Mouse (Mus musculus) testis, postnatal 10 days (tissue): ENCODE measurements around the gene Fam43a.
A peak's percentile ranks its signal among the peaks of the same experiment; 100 is the strongest.

Experiments
- DNase-seq: peaks from one replicate; pipeline ENCODE4 v3.0.0; 2021; ENCODE audit warnings: low spot score

The Fam43a gene

DNA sequence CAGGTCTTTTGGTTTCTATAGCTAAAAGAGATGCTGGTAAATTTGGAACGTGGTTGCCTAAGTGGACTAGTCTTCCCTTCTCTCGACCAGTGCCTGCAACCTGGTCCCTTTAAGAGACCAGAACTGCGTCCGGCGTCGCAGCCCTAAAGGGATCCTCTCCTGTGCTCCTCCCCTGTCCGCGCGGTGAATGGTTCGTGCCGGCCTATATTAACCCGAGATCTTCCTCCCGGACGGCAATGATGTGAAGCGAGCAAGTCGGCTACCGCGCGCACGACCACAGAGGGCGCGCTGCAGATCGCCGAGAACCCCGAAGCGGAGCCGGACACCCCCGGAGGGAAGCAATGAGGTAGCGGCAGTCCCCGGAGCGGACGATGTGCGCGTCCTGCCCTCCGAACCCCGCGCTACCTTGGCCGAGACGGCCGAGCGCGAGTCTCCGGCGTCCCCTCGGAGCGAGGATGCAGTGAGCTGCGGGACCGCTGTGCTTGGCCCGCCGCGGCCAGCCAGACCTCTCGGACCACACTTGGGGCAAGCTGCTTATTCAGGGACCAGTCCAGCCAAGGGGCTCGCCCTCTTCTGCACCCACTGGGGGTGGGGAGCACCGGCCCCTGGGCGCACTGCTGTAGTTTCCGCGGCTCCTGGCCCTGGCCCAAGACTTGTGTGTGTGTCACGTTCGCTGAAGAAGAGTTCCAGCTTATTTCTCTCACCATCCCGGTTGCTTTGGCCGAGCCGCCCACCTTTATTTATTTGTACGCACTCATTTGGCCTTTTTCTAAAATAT is at the start of gene Fam43a:
Gene Fam43a (plus strand): TSS at position 233 of the 778 bp plus-strand sequence.
- DNase-seq: peak; percentile 81

DNA sequence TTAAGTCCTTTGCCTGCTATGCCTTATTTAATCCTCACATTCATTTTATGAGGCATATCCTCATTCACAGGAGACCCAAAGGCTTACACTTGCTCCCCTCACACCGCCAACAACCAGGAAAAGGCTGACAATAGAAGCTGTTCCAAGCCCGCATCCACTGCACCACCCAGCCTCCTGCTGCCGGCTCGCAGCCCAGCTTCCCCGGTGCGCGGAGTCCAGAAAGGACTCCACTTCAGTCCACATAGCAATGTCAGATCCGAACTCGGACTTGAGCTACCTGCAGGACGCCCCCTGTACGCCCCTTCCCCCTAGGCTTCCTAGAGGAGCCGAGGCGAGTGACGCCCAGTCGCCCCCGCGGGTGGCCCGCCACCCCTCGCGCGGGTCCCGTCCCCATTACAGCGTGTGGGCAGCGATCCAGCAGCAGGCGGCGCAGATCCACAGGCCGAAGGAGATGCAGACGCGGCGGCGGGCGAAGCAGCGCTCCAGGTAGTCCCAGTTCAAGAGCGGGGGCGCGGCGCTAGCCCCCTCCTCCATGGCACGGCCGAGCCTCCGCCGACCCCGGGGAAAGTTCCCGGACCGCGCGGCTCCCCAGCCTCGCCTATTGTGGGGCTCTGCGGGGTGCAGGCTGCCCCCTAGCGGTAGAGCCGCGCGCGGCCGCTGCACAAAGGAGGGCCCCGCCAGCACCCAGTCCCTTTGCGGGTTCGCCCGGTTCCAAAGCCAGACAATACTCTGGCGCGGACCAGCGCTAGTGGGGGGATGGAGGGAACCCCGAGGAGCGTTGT is 49.4 kb upstream of the Fam43a start:
- DNase-seq: peak; percentile 87

DNA sequence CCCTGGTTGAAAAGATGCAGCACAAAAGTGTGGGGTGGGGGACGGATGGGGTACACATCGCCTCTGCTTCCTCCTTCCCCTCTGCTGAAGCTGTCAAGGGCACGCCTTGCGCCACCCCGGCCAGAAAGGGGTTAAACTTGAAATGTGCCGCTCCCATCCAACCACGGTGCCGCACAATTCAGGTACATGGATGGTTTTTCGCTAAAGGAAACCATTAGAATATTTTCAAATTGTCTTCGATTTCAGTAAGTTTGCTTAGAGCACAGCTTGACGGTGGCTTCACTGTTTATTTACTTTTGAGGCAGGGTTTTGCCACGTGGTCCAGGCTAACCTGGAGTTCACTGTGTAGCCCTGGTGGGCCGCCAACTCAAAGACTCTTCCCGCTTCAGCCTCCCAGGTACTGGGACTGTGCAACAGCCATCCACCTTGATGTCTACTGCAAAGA is 48.8 kb upstream of the Fam43a start, which contains the start of gene Tmem44:
Gene Tmem44 (minus strand): TSS at position 95 of the 445 bp plus-strand sequence.
- no peak for DNase-seq

DNA sequence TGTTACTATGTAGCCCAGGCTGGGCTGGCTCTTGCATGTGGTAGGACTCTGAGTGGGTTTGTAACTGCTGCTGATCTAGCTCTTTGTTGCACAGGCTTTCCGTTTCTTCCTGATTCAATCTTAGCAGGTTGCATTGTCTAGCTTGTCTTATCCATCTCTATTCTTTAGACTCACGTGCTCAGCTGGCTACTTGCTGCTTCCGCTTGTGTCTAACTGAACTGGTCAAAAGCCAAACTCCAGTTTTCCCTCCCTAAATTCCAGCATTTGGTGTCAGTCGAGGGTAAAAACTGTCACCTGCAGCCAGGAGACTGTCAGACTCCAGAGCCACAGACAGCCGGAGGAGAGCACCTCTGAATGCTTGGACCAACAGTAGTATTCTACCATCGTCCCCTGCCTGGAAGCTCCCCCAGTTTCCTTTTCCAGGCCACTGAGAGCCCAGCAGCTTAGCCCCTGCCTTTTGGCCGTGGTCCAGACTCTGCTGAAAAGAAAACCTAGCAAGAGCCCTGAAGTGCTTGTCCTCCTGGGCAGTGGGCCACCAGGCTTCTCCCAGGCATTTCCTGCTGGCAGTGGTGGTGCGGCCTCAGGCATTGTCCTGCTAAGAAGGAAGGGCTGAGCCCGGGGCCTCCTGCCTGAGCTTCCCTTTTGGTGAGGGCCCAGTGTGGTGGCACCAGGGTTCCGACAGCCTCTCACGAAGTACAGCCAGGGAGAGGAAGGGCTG is 46.7 kb upstream of the Fam43a start:
- peak; percentile 80 for DNase-seq

DNA sequence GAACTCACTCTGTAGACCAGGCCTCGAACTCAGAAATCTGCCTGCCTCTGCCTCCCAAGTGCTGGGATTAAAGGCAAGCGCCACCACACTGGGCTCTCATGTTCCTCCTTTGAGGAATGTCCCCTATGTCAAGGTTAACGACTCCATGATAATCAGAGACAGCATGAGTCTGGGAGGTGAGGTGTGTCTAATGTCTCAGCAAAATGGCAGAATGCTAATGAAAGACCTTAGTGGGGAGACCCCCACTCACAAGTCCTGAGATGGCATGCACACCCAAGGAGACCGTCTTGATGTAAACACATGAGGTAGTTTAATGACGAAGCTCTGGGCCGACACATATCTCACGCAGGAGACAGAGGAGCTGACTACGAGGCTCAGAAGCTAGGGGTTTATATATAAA is 45.4 kb upstream of the Fam43a start:
- no peak for DNase-seq

DNA sequence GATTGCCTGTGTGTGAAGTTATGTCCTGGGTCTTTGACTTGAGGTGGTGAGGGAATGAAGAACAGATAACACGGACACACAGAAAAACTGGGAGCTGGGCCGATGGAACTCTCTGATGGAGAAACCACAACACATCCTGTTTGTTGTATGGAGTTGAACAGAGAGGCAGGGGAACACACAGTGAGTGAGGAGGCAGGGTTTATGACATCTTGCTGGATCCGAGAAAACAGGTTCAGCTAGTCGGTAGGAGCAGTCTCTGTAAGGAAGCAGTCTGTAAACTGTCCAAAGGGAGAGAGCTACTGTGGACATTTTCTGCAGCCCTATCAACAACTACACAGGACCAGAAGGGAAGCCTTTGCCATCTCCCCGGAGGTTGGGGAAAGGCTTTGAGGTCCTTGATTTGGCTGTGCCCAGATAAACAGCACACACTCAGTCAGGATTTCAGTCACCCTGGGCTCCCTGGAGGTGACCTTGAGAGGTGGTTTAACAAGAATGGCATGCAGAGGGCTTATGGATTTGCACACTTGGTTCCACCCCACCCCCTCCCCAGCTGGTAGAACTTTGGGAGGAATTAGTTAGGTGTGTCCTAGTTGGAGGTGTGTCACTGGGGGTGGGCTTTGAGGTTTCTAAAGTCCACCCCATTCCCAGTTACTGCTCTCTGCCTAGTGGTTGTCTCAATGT is 40.1 kb upstream of the Fam43a start:
- no peak for DNase-seq

DNA sequence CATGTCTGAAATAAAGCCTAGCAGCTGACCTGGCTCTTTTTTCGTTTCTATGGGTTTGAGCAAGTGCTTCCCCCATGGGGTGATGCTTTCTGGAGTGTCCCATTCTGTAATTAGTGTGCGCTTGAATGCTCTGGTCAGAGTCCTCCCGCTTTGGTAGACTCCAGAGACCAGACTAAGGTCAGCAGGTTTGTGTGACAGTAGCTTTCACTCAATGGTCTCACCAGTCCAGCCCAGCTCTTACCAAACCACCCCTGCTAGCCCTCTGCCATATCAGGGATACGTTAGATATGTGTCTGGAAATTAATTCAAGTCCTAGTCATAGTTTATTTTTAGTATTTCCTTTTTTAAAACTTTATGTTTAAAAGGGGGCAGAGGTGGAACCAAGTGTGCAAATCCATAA is 38.9 kb upstream of the Fam43a start:
- no peak for DNase-seq

DNA sequence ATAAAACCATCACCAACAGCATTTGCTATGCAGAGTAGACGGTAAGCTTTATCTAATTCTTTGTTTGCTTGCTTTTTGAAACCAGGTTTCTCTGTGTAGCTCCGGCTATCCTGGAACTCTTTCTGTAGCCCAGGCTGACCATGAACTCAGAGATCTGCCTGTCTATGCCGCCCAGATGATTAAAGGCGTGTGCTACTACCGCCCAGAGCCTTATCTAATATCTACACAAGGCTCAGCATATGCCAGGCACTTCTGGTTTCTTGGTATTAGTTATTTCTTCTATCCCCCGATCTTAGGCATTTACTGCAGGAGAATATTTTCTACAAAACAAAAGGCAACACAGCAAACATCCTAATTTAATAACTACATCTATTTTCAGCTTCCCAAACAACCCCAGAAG is 33.9 kb upstream of the Fam43a start:
- DNase-seq: no peak

DNA sequence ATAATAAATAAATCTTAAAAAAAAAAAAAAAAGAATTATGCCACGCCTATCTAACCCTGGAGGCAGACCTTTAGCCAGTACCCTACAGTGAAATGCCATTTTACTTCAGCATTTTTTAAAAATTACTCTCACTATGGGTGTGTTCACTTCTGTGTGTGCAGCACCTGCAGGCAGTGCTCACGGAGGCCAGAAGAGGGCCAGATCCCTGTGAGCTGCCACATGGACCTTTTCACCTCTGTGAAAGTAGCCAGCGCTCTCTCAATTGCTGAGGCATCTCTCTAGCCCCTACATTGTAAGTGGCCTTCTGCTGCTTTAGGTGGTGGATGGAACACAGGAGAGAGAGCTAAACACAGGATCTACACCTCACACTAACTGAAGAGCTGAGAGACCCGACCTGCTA is 29.4 kb upstream of the Fam43a start:
- no peak for DNase-seq

DNA sequence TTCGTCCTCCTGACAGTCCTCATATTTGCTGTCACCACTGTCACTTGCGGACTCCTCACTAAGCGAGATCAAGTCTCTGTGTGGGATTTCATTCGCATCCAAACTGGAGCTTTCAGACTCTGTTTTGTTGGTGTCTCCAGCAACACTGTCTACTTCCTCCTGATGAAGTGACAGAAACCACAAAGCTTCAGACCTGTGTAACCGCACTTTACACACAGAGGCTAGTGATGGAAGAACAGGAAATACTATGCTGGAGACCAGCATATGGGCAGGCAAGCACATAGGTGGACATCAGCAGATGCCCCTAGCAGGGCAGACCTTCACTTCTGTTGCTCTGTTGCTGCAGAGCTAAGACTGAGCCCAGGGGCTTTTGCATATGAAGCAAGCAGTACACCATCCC is 28.1 kb upstream of the Fam43a start:
- no peak for DNase-seq

DNA sequence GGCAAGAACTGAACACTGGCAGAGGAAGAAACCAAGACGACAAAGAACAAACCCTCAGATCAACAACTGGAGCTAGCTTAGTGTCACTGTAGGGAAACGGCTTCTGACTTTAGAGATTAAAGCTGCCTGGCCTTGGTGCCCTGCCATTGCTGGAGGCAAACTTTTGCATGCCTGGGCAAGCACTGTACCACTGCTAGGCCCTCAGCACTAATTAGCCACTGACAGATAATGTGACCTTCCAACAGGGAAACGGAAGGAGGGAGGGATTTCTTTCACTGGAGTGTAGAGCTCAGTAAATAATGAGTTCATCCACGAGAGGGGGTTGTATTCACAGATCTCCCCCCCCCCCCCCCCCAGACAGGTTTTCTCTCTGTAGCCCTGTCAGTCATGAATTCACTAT is 27.3 kb upstream of the Fam43a start:
- DNase-seq: no peak

DNA sequence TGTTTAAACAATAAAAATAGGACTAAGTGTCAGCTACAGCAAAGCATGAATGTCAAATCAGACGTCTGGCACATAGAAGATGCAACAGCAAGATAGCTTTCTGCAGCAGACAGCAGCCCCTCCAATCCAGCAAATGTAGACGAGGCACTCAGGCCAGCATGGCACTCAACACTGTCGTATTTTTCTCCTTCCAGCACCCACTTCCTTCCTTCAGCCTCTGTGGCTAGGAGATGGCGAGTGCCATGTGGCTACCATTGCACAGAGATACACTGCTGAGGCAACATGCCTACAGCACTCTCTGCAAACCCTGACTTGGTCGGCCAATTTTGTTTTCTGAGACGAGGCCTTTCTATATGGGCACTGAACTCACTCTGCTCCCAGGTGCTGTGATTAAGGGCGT is 23.7 kb upstream of the Fam43a start:
- no peak for DNase-seq

DNA sequence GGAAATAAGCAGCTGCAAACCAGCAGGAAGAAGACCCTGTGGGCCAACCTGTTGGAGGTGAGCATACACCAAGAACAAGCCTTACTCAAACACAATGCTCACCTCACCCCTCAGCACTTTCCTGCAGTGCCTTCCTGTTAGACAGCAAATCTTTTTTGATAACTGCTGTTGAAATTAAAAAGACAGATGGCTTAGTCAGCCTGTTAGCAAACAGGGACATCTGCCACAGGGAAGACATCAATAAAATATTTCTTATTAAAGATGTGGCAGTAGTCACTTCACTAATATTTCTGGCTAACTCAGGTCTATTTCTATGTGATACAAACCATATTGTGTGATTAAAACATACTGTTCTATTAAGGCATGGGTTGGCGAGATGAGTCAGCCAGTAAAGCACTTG is 23.1 kb upstream of the Fam43a start:
- DNase-seq: no peak

DNA sequence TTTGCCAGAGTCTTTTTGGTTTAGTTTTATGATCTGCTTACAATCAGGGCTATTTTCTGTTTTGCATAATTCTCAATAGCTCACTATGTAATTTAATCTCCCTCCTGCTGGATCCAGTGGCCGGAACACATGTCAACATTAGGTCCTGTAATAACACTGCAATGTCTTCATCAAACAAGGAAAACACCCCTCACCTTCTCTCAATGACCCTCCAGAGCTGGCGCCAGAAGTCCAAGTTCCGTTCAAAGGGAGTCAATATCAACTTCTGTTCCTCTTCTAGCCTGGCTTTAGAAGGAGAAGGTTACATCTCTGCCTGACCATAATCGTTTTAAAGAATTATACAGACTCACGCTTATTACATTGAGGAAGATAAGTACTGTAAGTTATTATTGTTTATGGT is 18.8 kb upstream of the Fam43a start:
- DNase-seq: no peak

DNA sequence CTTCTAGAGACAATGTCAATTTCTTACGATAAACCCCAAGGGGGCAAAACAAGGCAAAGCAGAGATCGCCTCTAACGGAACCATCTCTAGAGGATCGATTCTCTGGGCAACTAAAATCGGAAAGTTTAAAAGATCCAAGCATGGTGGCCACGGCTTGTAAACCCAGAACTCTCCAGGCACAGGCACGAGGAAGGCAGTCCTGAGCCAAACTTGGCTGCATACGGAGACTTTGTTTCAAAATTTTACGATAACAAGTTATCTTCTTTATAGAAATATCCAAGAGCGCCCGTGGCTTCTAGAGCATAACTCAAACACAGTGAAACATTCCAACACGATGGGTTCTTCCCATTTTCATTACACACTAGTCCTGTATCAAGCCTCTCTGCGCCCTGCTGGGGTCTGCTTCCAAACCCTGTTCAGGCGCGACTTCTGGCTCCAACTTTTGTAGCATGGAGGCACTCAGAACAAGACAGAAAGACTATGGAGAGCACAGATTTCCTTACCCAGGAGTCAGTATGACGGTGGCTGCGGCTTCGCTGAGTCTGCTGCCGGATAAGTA is 12.5 kb upstream of the Fam43a start:
- no peak for DNase-seq

DNA sequence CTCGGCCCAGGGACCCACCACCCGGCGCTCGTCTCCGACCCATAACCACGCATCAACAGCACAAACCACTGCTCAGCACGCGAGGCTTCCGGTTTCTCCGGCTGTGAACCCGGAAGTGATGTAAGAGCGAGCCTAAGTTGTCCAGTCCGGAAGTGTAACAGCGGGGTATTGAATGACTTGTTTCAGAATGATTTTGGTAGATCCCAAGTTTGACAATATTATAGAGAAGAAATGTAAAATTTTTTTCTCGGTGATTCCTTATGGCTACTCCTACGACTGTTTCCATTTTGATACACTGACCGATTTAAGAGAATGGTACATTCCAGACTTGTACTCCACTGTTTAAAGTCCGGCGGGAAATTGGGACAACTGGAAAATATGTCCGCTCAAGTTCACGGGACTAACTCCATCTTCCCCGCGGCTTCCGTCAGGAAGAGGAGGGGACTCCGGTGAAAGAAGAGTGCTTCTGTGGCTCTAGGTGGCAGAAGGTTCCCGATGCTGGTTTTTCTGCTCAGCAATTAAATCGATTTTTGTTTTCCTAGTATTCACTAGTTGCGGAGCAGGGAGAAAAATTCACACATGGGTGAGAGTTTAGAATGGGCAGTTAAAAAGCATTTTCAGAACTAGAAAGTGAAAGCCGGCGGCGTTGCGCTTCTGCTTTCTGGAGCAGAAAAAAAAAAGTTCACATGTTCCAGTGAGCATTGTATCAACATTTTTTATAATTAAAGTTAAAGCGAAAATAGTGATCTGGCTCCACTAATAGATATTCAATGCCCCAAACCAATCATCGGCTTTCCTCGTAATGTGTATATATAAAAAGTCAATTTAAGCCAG is 11.8 kb upstream of the Fam43a start, which contains the start of gene Lsg1:
Gene Lsg1 (minus strand): TSS at position 99 of the 834 bp plus-strand sequence.
- peak; percentile 84 for DNase-seq

DNA sequence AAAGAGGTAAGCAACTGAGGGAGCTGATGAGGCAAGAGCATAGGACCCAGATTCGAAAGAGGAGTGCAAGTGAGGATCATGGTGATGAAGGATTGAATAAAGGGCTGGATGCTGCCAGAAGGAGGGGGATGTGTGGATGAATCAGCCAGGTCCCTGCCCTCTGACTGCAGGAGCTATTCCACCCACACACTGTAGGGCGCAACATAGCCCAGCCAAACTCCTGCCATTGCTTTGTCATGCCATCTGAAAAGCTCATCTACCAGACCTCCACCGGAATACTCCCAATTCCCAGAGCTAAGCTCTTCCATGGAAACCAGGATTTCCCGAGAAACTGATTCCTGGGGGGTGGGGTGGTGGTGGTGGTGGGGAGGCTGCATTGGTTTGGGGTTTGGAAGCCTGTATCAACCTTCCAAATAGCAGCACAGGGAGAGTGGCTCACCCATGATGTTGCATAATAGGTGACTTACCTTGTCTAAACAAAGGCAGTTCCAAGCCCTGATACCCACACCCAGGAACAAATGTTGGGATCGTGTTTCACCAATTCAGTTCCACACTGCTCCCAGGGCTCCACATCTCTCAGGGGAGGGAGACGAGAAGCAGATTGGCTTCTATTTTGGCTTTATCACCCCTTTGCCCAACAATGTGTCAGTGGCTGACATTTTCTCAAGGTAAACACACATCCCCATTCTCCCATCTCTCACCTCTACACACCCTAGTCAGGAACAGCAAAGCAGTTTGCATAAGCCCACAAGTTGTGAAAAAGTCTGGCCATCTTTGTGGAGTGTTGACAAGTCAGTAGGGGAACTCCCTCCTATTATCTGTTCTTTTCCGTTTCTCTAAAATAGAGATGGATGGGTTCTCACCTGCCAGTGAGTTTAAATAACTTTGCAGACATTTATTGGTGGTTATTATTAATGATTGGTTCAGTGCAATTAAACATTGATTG is 9.0 kb upstream of the Fam43a start:
- DNase-seq: no peak

DNA sequence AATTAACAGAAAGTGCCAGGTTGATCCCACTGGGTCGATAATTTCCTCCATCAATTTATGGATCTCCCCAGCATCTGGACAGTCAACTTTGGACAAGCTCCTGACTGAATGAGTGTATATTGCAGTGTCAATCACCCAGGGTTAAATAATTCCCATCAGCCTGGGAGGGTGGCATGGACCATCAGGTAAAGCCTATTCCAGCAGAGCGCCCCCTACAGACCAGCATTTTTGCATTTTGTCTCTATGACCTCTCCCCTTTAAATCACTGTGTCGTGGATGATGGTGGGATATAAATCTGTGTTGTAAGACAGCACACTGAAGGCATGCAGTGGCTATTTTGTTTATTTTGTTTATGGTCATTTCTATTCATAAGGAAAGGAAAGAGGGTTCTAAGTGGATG is 7.5 kb upstream of the Fam43a start:
- no peak for DNase-seq

DNA sequence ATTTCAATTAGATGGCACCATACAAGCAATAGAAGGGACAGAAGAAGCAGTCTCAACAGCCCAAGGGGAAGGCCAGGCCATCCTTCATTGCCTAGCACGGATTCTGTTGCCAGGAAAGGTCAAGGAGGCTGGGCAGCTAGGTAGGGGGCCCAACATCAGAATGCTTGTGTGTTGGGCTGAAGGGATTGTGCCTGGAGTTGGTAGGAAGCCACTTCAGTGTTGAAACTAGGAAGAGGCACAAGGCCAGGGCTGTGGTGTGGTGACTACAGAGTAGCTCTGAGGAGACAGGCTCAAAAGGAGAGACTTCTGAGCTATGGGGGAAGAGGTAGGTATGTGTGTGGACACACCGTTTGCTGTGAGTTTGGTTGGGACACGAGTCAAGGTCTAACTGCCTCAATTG is 4.2 kb upstream of the Fam43a start:
- DNase-seq: no peak
